Mouse (Mus musculus) heart, adult 10 weeks (tissue): ENCODE measurements around the gene Olfr612. TPM values are rescaled to one million over a fixed set of nuclear protein-coding genes. Genes with fewer than 3 reads are reported as not detected.

Experiments used
- polyA plus RNA-seq: library from polyadenylated mRNA; stranded (reverse); fragments of 350-450 nt; fragmentation: Illumina TruSeq; extraction: RNeasy Lipid Tissue Mini Kit (QIAGEN cat#74804); gene quantifications from one replicate; pipeline ENCODE4 v1.2.3, GENCODE M21; 2014; ENCODE audit warnings: low read depth, low replicate concordance

Olfr612 gene
- not detected for polyA plus RNA-seq

GRCm38 (mm10) chr7:103542617-103543016, at the start of gene Olfr612:
Olfr612 (minus strand) TSS chr7:103542717.

GRCm38 (mm10) chr7:103589803-103590202, 47.3 kb upstream of the Olfr612 start, which contains the start of gene Olfr618:
Olfr618 (plus strand) TSS chr7:103590103.

GRCm38 (mm10) chr7:103572761-103573160, 30.2 kb upstream of the Olfr612 start, which contains the start of gene Olfr617:
Olfr617 (plus strand) TSS chr7:103573061.

GRCm38 (mm10) chr7:103569043-103569442, 26.5 kb upstream of the Olfr612 start, which contains the start of gene Olfr616:
Olfr616 (minus strand) TSS chr7:103569143.

GRCm38 (mm10) chr7:103555779-103556178, 13.3 kb upstream of the Olfr612 start, which contains the start of gene Olfr615:
Olfr615 (plus strand) TSS chr7:103556079.

GRCm38 (mm10) chr7:103547774-103548173, 5.3 kb upstream of the Olfr612 start, which contains the start of gene Olfr613:
Olfr613 (plus strand) TSS chr7:103548074.

GRCm38 (mm10) chr7:103520746-103521145, 21.8 kb downstream of the Olfr612 start, which contains the start of gene Olfr611:
Olfr611 (minus strand) TSS chr7:103520846.

GRCm38 (mm10) chr7:103512022-103512421, 30.5 kb downstream of the Olfr612 start, which contains the start of gene Olfr610:
Olfr610 (minus strand) TSS chr7:103512122.

GRCm38 (mm10) chr7:103497962-103498361, 44.6 kb downstream of the Olfr612 start, which contains the start of gene Olfr609:
Olfr609 (minus strand) TSS chr7:103498062.

Other genes with a start within 250 kb of the Olfr612 start
- gene Olfr596, start 237.1 kb downstream of the Olfr612 start, polyA plus RNA-seq, result not detected
- not detected for gene Olfr597, start 226.4 kb downstream of the Olfr612 start, polyA plus RNA-seq
- gene Olfr598, start 219.1 kb downstream of the Olfr612 start, polyA plus RNA-seq, result not detected
- not detected for gene Olfr599, start 206.8 kb downstream of the Olfr612 start, polyA plus RNA-seq
- not detected for gene Olfr600, start 193.0 kb downstream of the Olfr612 start, polyA plus RNA-seq
- gene Olfr601, start 180.1 kb downstream of the Olfr612 start, polyA plus RNA-seq, result not detected
- gene Olfr603, start 156.5 kb downstream of the Olfr612 start, polyA plus RNA-seq, result not detected
- not detected for gene Usp17lc, start 127.6 kb downstream of the Olfr612 start, polyA plus RNA-seq
- gene Olfr605, start 97.3 kb downstream of the Olfr612 start, polyA plus RNA-seq, result not detected
- gene Olfr606, start 93.7 kb downstream of the Olfr612 start, polyA plus RNA-seq, result not detected
- not detected for gene Olfr607, start 78.6 kb downstream of the Olfr612 start, polyA plus RNA-seq
- gene Olfr608, start 72.8 kb downstream of the Olfr612 start, polyA plus RNA-seq, result not detected
- gene Olfr609, start 44.7 kb downstream of the Olfr612 start, polyA plus RNA-seq, result not detected
- gene Olfr610, start 30.6 kb downstream of the Olfr612 start, polyA plus RNA-seq, result not detected
- not detected for gene Olfr611, start 21.9 kb downstream of the Olfr612 start, polyA plus RNA-seq
- gene Olfr613, start 5.4 kb upstream of the Olfr612 start, polyA plus RNA-seq, result not detected
- not detected for gene Olfr615, start 13.4 kb upstream of the Olfr612 start, polyA plus RNA-seq
- not detected for gene Olfr616, start 26.4 kb upstream of the Olfr612 start, polyA plus RNA-seq
- not detected for gene Olfr617, start 30.3 kb upstream of the Olfr612 start, polyA plus RNA-seq
- gene Olfr618, start 47.4 kb upstream of the Olfr612 start, polyA plus RNA-seq, result not detected
- not detected for gene Olfr619, start 57.9 kb upstream of the Olfr612 start, polyA plus RNA-seq
- not detected for gene Olfr620, start 69.8 kb upstream of the Olfr612 start, polyA plus RNA-seq
- not detected for gene Olfr622, start 100.0 kb upstream of the Olfr612 start, polyA plus RNA-seq
- gene Olfr623, start 121.0 kb upstream of the Olfr612 start, polyA plus RNA-seq, result not detected
- not detected for gene Olfr624, start 128.5 kb upstream of the Olfr612 start, polyA plus RNA-seq
- not detected for gene Olfr625-ps1, start 140.0 kb upstream of the Olfr612 start, polyA plus RNA-seq
- not detected for gene Olfr243, start 172.0 kb upstream of the Olfr612 start, polyA plus RNA-seq
- not detected for gene Olfr628, start 187.7 kb upstream of the Olfr612 start, polyA plus RNA-seq
- gene Olfr629, start 202.2 kb upstream of the Olfr612 start, polyA plus RNA-seq, result not detected
- not detected for gene Olfr630, start 214.6 kb upstream of the Olfr612 start, polyA plus RNA-seq
- not detected for gene Olfr69, start 228.9 kb upstream of the Olfr612 start, polyA plus RNA-seq
- not detected for gene Olfr68, start 237.0 kb upstream of the Olfr612 start, polyA plus RNA-seq
- not detected for gene Olfr67, start 249.1 kb upstream of the Olfr612 start, polyA plus RNA-seq